Mouse (Mus musculus): Measurements from ENCODE around the gene Slc31a2. TPM values are rescaled to one million over a fixed set of nuclear protein-coding genes. Genes with fewer than 3 reads are reported as not detected.

Slc31a2 gene
- polyA plus RNA-seq, 1 experiment = 4.2 TPM

DNA sequence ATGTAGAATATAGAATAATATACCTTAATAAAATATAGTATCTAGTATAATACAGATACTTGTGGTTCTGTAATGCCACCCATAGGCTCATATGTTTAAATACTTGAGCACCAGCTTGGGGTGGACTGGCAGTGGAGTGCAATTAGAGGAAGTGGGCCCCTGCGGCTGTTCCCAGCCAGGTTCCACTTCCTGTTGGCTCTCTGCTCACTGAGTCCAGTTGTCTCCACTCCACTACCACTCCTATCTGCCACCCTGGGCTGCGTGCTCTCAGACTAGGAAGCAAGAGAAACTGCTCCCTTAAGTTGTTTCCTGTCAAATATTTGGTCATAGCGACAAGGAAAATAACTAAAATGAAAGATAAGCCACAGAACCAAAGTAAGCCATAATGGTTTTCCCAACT, 60.3 kb downstream of the Slc31a2 start:
- Histone ChIP-seq H3K4me3 (no peak overlapping the region), H3K36me3 (ENCODE audit: control insufficient read depth, insufficient read depth) (peaks cover 53% of the 10 kb centered on the region), H3K4me2 (ENCODE audit: low read depth) (no peak overlapping the region), H3ac (ENCODE audit: control insufficient read depth, insufficient read length) (no peak overlapping the region), H3K79me2 (ENCODE audit: control insufficient read depth, insufficient read depth) (no peaks in the 10 kb centered on the region), H3K27me3 (ENCODE audit: control insufficient read depth, insufficient read depth, insufficient read length) (no peaks in the 10 kb centered on the region)
- no peak for TF ChIP-seq TCF3 (IDR thresholded peaks at IDR 0.05; ENCODE audit: insufficient read length, low read depth)
- TF ChIP-seq E2F4 (IDR thresholded peaks at IDR 0.05; ENCODE audit: insufficient read depth) = no peak

DNA sequence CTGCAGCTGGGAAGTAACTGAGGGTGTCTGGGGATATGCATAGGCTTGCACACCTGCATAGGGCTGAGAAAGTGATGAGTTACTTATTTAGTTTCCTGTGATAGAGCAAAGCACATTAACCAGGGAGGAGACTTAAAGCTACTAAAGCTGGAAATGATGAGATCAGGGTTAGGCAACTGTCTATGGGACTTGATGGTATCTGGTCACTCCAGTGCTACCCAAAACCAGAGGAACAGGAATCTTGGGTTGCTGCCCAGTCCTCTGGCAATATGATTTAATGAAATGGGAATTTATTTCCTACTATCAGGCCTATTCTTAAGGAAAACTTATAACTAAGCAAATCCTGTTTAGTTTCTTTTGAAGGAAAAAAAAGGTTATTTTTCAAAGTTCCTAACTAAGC, 63.7 kb downstream of the Slc31a2 start:
- no peak for TF ChIP-seq MYOG (IDR thresholded peaks at IDR 0.05; ENCODE audit: control insufficient read depth in 1 of 3, insufficient read depth in 1 of 3, insufficient read length in 2 of 3, low read depth in 2 of 3)
- no peak for TF ChIP-seq REST (IDR thresholded peaks at IDR 0.05; ENCODE audit: insufficient read depth, insufficient read length)
- no peak for TF ChIP-seq POLR2AphosphoS2 (IDR thresholded peaks at IDR 0.05; ENCODE audit: insufficient read length, low read depth)
- no peak for TF ChIP-seq TCF3 (IDR thresholded peaks at IDR 0.05; ENCODE audit: insufficient read length, low read depth)
- TF ChIP-seq E2F4 (IDR thresholded peaks at IDR 0.05; ENCODE audit: insufficient read depth) = no peak
- no peak for TF ChIP-seq MAX (IDR thresholded peaks at IDR 0.05; ENCODE audit: low read depth)
- TF ChIP-seq POLR2A (IDR thresholded peaks at IDR 0.05; ENCODE audit: insufficient read length, low read depth) = no peak
- no peak for TF ChIP-seq SRF (IDR thresholded peaks at IDR 0.05; ENCODE audit: control insufficient read depth, insufficient read length, low read depth)
- no peak for TF ChIP-seq TCF12 (IDR thresholded peaks at IDR 0.05; ENCODE audit: insufficient read depth, poor library complexity, severe bottlenecking)
- no peak overlapping the region for H3K4me2 ChIP-seq (ENCODE audit: low read depth)

DNA sequence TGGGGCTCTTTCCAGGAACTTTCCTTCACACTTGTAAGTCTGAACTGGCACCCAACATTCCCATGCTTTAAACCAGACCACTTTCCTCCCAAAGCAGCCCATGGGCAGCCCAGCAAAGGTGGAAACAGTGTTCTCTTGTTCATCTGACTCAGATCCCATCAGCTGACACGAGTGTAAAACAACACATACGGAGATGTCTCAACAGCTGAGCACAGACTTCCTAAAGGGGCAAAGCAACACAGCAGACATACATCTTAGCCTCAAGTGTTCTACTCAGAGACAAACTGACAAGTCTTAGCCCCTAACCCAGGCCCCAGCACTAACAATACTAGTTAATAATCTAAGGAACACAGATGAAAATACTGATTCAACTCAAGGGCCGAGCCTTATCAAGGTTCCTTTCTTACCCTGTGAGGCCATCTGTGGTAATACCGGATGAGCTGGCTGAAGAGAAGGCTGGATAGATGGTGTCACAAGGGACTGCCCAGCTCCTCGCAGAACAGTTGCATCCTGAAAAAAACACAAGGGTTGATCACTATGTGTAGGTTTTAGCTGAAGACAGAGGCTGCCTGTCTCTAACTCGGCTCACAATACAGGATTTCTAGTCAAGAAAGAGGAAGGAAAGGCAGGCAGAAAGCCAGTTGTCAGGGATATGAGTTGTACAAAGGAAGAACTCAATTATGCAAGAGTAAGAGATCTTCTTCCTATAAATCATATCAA, 66.7 kb downstream of the Slc31a2 start:
- no peak overlapping the region for H3K4me3 ChIP-seq
- no peaks in the 10 kb centered on the region for H3K27me3 ChIP-seq (ENCODE audit: control insufficient read depth, insufficient read depth, insufficient read length)
- no peak overlapping the region for H3K4me2 ChIP-seq (ENCODE audit: low read depth)
- no peaks in the 10 kb centered on the region for H3K79me2 ChIP-seq (ENCODE audit: control insufficient read depth, insufficient read depth)
- no peak overlapping the region for H3ac ChIP-seq (ENCODE audit: control insufficient read depth, insufficient read length)
- TF ChIP-seq MYOD1 (IDR thresholded peaks at IDR 0.05; ENCODE audit: control insufficient read depth in 1 of 3, insufficient read length in 2 of 3, low read depth in 2 of 3) (no peak), POLR2A (IDR thresholded peaks at IDR 0.05; ENCODE audit: insufficient read length, low read depth) (no peak), E2F4 (IDR thresholded peaks at IDR 0.05; ENCODE audit: insufficient read depth) (no peak), MYOG (IDR thresholded peaks at IDR 0.05; ENCODE audit: control insufficient read depth in 1 of 3, insufficient read depth in 1 of 3, insufficient read length in 2 of 3, low read depth in 2 of 3) (no peak), USF1 (IDR thresholded peaks at IDR 0.05; ENCODE audit: low read depth) (no peak), POLR2AphosphoS2 (IDR thresholded peaks at IDR 0.05; ENCODE audit: insufficient read length, low read depth) (no peak), REST (IDR thresholded peaks at IDR 0.05; ENCODE audit: insufficient read depth, insufficient read length) (no peak)
- peaks cover 38% of the 10 kb centered on the region for H3K36me3 ChIP-seq (ENCODE audit: control insufficient read depth, insufficient read depth)

More for the DNA sequence above, 63.7 kb downstream of the Slc31a2 start:
- Histone ChIP-seq H3K27me3 (ENCODE audit: control insufficient read depth, insufficient read depth, insufficient read length) (no peaks in the 10 kb centered on the region), H3ac (ENCODE audit: control insufficient read depth, insufficient read length) (no peak overlapping the region), H3K4me3 (no peak overlapping the region), H3K79me2 (ENCODE audit: control insufficient read depth, insufficient read depth) (no peaks in the 10 kb centered on the region), H3K36me3 (ENCODE audit: control insufficient read depth, insufficient read depth) (peaks cover 49% of the 10 kb centered on the region)

DNA sequence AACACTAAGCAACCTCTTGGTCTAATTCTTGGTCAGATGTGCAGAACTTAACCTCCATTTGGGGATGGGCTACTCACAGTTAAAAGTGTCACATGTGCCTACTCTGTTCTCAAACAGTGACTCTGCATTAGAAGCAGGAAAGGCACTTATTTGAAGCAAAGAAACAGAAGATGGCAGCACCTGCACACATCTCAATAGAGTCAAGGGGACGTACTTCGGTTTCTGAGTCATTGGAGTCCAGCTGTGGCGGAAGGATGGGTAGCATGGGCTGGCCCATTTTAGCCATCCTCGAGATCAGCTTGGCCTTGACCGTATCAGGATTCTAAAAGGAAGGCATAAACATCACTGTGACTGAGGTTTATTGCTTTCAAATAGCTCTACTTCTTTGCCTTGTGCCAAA, 69.6 kb downstream of the Slc31a2 start:
- peaks cover 32% of the 10 kb centered on the region for H3K36me3 ChIP-seq (ENCODE audit: control insufficient read depth, insufficient read depth)
- H3ac ChIP-seq (ENCODE audit: control insufficient read depth, insufficient read length) = no peak overlapping the region
- no peak overlapping the region for H3K4me3 ChIP-seq
- no peaks in the 10 kb centered on the region for H3K79me2 ChIP-seq (ENCODE audit: control insufficient read depth, insufficient read depth)
- TF ChIP-seq E2F4 (IDR thresholded peaks at IDR 0.05; ENCODE audit: insufficient read depth) (no peak), TCF12 (IDR thresholded peaks at IDR 0.05; ENCODE audit: insufficient read depth, poor library complexity, severe bottlenecking) (no peak), MYOD1 (IDR thresholded peaks at IDR 0.05; ENCODE audit: control insufficient read depth in 1 of 3, insufficient read length in 2 of 3, low read depth in 2 of 3) (no peak), MAX (IDR thresholded peaks at IDR 0.05; ENCODE audit: low read depth) (no peak), USF1 (IDR thresholded peaks at IDR 0.05; ENCODE audit: low read depth) (no peak), TCF3 (IDR thresholded peaks at IDR 0.05; ENCODE audit: insufficient read length, low read depth) (no peak), POLR2A (IDR thresholded peaks at IDR 0.05; ENCODE audit: insufficient read length, low read depth) (no peak), CEBPB (IDR thresholded peaks at IDR 0.05; ENCODE audit: insufficient read depth, poor library complexity, severe bottlenecking) (no peak), SRF (IDR thresholded peaks at IDR 0.05; ENCODE audit: control insufficient read depth, insufficient read length, low read depth) (no peak), MYOG (IDR thresholded peaks at IDR 0.05; ENCODE audit: control insufficient read depth in 1 of 3, insufficient read depth in 1 of 3, insufficient read length in 2 of 3, low read depth in 2 of 3) (no peak), POLR2AphosphoS2 (IDR thresholded peaks at IDR 0.05; ENCODE audit: insufficient read length, low read depth) (no peak), REST (IDR thresholded peaks at IDR 0.05; ENCODE audit: insufficient read depth, insufficient read length) (no peak)
- no peaks in the 10 kb centered on the region for H3K27me3 ChIP-seq (ENCODE audit: control insufficient read depth, insufficient read depth, insufficient read length)
- H3K4me2 ChIP-seq (ENCODE audit: low read depth) = no peak overlapping the region

DNA sequence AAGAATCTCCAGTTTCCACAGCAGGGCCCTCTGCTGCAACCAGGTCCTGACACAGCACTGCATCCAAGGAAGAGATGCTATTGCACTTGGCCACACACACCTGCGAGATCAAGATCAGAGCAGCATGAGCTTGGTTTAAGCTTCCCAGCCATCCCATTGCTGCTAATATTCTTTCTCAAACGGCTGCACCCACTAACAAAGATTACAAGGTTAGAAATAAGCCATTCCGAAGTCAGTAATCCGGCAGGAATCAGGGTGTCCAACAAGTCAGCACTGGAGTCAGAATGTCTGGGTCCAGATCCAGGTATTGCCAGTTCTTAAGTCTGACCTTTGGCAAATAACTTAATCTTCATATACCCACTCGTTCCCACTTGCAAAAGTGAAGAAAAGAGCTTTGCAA, 76.2 kb downstream of the Slc31a2 start:
- H3K4me3 ChIP-seq = no peak overlapping the region
- H3K36me3 ChIP-seq (ENCODE audit: control insufficient read depth, insufficient read depth) = peaks cover 42% of the 10 kb centered on the region
- no peaks in the 10 kb centered on the region for H3K79me2 ChIP-seq (ENCODE audit: control insufficient read depth, insufficient read depth)
- H3K27me3 ChIP-seq (ENCODE audit: control insufficient read depth, insufficient read depth, insufficient read length) = no peaks in the 10 kb centered on the region
- TF ChIP-seq MYOG (IDR thresholded peaks at IDR 0.05; ENCODE audit: control insufficient read depth in 1 of 3, insufficient read depth in 1 of 3, insufficient read length in 2 of 3, low read depth in 2 of 3) (no peak), REST (IDR thresholded peaks at IDR 0.05; ENCODE audit: insufficient read depth, insufficient read length) (no peak), MAX (IDR thresholded peaks at IDR 0.05; ENCODE audit: low read depth) (no peak), TCF3 (IDR thresholded peaks at IDR 0.05; ENCODE audit: insufficient read length, low read depth) (no peak), POLR2A (IDR thresholded peaks at IDR 0.05; ENCODE audit: insufficient read length, low read depth) (no peak), E2F4 (IDR thresholded peaks at IDR 0.05; ENCODE audit: insufficient read depth) (no peak), POLR2AphosphoS2 (IDR thresholded peaks at IDR 0.05; ENCODE audit: insufficient read length, low read depth) (no peak), CEBPB (IDR thresholded peaks at IDR 0.05; ENCODE audit: insufficient read depth, poor library complexity, severe bottlenecking) (no peak)
- H3ac ChIP-seq (ENCODE audit: control insufficient read depth, insufficient read length) = no peak overlapping the region
- H3K4me2 ChIP-seq (ENCODE audit: low read depth) = no peak overlapping the region
